Mouse (Mus musculus): Measurements from ENCODE around the gene Gys2. TPM values are rescaled to one million over a fixed set of nuclear protein-coding genes. Genes with fewer than 3 reads are reported as not detected.

Gene Gys2
- total RNA-seq, 2 experiments from 2014 or later, result not detected

GRCm38 (mm10) chr6:142459017-142459678, 13.8 kb downstream of the Gys2 start:
- ATAC-seq (replicated peaks; ENCODE audit: low FRiP score, poor library complexity, severe bottlenecking), result no peak

- no peak for ATAC-seq (replicated peaks; ENCODE audit: low FRiP score, poor library complexity, severe bottlenecking)
Observed at GRCm38 (mm10) chr6:142458010-142458409, 14.9 kb downstream of the Gys2 start.

GRCm38 (mm10) chr6:142455314-142455996, 17.5 kb downstream of the Gys2 start:
- ATAC-seq (replicated peaks; ENCODE audit: low FRiP score, poor library complexity, severe bottlenecking), result no peak

GRCm38 (mm10) chr6:142453311-142453710, 19.6 kb downstream of the Gys2 start:
- no peak for ATAC-seq (replicated peaks; ENCODE audit: low FRiP score, poor library complexity, severe bottlenecking)

GRCm38 (mm10) chr6:142451381-142451780, 21.5 kb downstream of the Gys2 start:
- no peak for ATAC-seq (replicated peaks; ENCODE audit: low FRiP score, poor library complexity, severe bottlenecking)

- no peak for ATAC-seq (replicated peaks; ENCODE audit: low FRiP score, poor library complexity, severe bottlenecking)
Observed at GRCm38 (mm10) chr6:142429072-142429471, 43.8 kb downstream of the Gys2 start.

- ATAC-seq (replicated peaks; ENCODE audit: low FRiP score, poor library complexity, severe bottlenecking), result no peak
Observed at GRCm38 (mm10) chr6:142424976-142425375, 47.9 kb downstream of the Gys2 start.

- ATAC-seq (replicated peaks; ENCODE audit: low FRiP score, poor library complexity, severe bottlenecking), result no peak
Observed at GRCm38 (mm10) chr6:142414597-142414996, 58.3 kb downstream of the Gys2 start.

GRCm38 (mm10) chr6:142413845-142414244, 59.1 kb downstream of the Gys2 start:
- no peak for ATAC-seq (replicated peaks; ENCODE audit: low FRiP score, poor library complexity, severe bottlenecking)

GRCm38 (mm10) chr6:142412906-142413491, 59.9 kb downstream of the Gys2 start, which contains the start of gene Spx:
Gene Spx (plus strand): TSS chr6:142413441.
- no peak for ATAC-seq (replicated peaks; ENCODE audit: low FRiP score, poor library complexity, severe bottlenecking)

GRCm38 (mm10) chr6:142411140-142411539, 61.8 kb downstream of the Gys2 start:
- ATAC-seq (replicated peaks; ENCODE audit: low FRiP score, poor library complexity, severe bottlenecking), result no peak

GRCm38 (mm10) chr6:142395756-142396155, 77.2 kb downstream of the Gys2 start:
- no peak for ATAC-seq (replicated peaks; ENCODE audit: low FRiP score, poor library complexity, severe bottlenecking)

- ATAC-seq (replicated peaks; ENCODE audit: low FRiP score, poor library complexity, severe bottlenecking), result no peak
Observed at GRCm38 (mm10) chr6:142394669-142395068, 78.2 kb downstream of the Gys2 start.

GRCm38 (mm10) chr6:142392312-142392711, 80.6 kb downstream of the Gys2 start:
- no peak for ATAC-seq (replicated peaks; ENCODE audit: low FRiP score, poor library complexity, severe bottlenecking)

GRCm38 (mm10) chr6:142389101-142389500, 83.8 kb downstream of the Gys2 start:
- ATAC-seq (replicated peaks; ENCODE audit: low FRiP score, poor library complexity, severe bottlenecking), result no peak

- ATAC-seq (replicated peaks; ENCODE audit: low FRiP score, poor library complexity, severe bottlenecking), result no peak
Observed at GRCm38 (mm10) chr6:142387755-142388271, 85.1 kb downstream of the Gys2 start.

- peak; percentile 96 for ATAC-seq (replicated peaks; ENCODE audit: low FRiP score, poor library complexity, severe bottlenecking)
Observed at GRCm38 (mm10) chr6:142387011-142387754, 85.7 kb downstream of the Gys2 start, which contains the start of the genes Recql and Golt1b. Gene Recql (minus strand): TSS chr6:142387087. Gene Golt1b (plus strand): TSS chr6:142387221.

GRCm38 (mm10) chr6:142386285-142387010, 86.5 kb downstream of the Gys2 start:
- ATAC-seq (replicated peaks; ENCODE audit: low FRiP score, poor library complexity, severe bottlenecking), result peak; percentile 51

GRCm38 (mm10) chr6:142384521-142384920, 88.4 kb downstream of the Gys2 start:
- ATAC-seq (replicated peaks; ENCODE audit: low FRiP score, poor library complexity, severe bottlenecking), result no peak
